Mouse (Mus musculus) limb, embryonic 10.5 days (tissue): ENCODE measurements around the gene Ift22. TPM values are rescaled to one million over a fixed set of nuclear protein-coding genes. Genes with fewer than 3 reads are reported as not detected.

Experiments
- DNase-seq: peaks from one replicate; pipeline ENCODE4 v3.0.0-alpha.2; 2017; ENCODE audit warnings: low spot score
- H3K27ac ChIP-seq: fragments of 300-500 bp; sonication (generic); 2 replicates; pipeline ENCODE4 v1.5.1; 2016; ENCODE audit warnings: mild to moderate bottlenecking
- H3K27me3 ChIP-seq: fragments of 300-500 bp; sonication (generic); 2 replicates; pipeline ENCODE4 v1.6.1; 2016; ENCODE audit warnings: low read depth, mild to moderate bottlenecking; ENCODE audit not compliant: poor library complexity, severe bottlenecking
- H3K36me3 ChIP-seq: fragments of 300-500 bp; sonication (generic); 2 replicates; pipeline ENCODE4 v1.6.1; 2016; ENCODE audit warnings: mild to moderate bottlenecking, moderate library complexity
- H3K4me1 ChIP-seq: fragments of 300-500 bp; sonication (generic); 2 replicates; pipeline ENCODE4 v1.6.1; 2016
- H3K4me3 ChIP-seq: fragments of 300-500 bp; sonication (generic); 2 replicates; pipeline ENCODE4 v1.5.1; 2016; ENCODE audit warnings: mild to moderate bottlenecking, moderate library complexity
- H3K9me3 ChIP-seq: fragments of 300-500 bp; sonication (generic); replicated peaks from 2 replicates; pipeline ENCODE4 v1.6.1; 2016; ENCODE audit warnings: mild to moderate bottlenecking
- WGBS: fragments of 180-500 bp; shearing (Covaris S2); methylation state at CpG from one replicate; pipeline ENCODE4 v1.1.7; 2016; 5-methylcytosine and 5-hydroxymethylcytosine counted together
- polyA plus RNA-seq: library from polyadenylated mRNA; unstranded; fragments of >200 nt; fragmentation: Nextera tagmentation; extraction: Ambion mirVana; gene quantifications from 2 replicates; pipeline ENCODE4 v1.2.1, GENCODE M21; 2016

Gene Ift22
- polyA plus RNA-seq, 1 experiment from 2014 or later = 84.0 TPM

DNA sequence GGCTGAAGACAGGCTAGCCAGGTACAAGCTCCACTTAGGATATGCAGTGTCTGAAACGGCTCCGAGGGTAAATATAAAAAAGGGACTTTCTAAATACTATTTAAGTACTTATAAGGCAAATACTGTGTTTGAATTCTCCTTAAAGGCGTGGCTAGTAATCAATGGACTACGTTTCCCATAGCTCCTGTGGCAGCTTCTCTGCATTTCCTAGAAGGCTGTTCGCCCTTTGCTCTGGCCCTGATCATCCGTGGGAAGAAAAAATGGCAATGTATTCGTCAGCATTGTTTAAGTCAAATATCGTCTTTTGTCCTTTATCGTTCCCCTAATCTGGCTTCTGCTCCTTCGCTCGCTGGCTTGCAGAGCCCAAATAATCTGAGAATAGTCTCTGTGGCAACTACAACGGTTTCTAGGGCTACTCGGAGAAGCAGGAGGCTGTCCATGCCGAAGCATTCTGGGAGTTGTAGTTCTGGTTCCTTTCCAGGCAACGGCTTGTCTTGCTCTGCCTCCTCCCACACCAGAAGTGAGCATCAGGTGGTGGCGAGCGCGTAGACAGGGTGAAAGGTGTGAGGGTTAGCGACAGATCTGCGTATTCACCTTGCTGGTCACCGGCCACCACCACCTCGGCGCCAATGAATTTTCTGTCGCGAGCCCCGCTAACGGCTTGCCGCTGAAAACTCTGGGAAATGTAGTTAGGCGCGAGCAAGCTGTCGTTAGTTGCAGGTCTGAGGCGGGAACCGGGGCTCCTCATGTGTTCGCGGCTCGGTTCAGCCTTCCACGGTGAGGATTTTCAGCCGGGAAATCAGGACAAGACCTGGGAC lies 10.9 kb downstream of the Ift22 start:
- no peaks in the 10 kb centered on the region for H3K27me3 ChIP-seq
- peak overlapping the region; percentile 65 for H3K4me3 ChIP-seq
- H3K9me3 ChIP-seq = no peaks in the 10 kb centered on the region
- peaks cover 5% of the 10 kb centered on the region; the same call in 1 of the 2 replicates for H3K36me3 ChIP-seq
- peak; percentile 78 for DNase-seq
- peaks cover 11% of the 10 kb centered on the region for H3K4me1 ChIP-seq
- peak overlapping the region; percentile 84 for H3K27ac ChIP-seq
- 4% methylated on average over 38 of the region's 38 CpGs for WGBS

- 25% methylated on average over 18 of the region's 18 CpGs for WGBS
- Histone ChIP-seq H3K36me3 (no peaks in the 10 kb centered on the region), H3K4me1 (peaks cover 12% of the 10 kb centered on the region), H3K27me3 (no peaks in the 10 kb centered on the region), H3K27ac (peak overlapping the region; percentile 84), H3K4me3 (peak overlapping the region; percentile 65), H3K9me3 (no peaks in the 10 kb centered on the region)
- DNase-seq = peak; percentile 39
These were observed 11.8 kb downstream of the Ift22 start for GRCm38 (mm10) chr5:136919546-136920301.

GRCm38 (mm10) chr5:136922830-136923229 lies 14.9 kb downstream of the Ift22 start:
- Histone ChIP-seq H3K9me3 (no peaks in the 10 kb centered on the region), H3K4me3 (no peak overlapping the region), H3K27ac (no peak overlapping the region), H3K27me3 (no peaks in the 10 kb centered on the region), H3K4me1 (peaks cover 12% of the 10 kb centered on the region), H3K36me3 (peaks cover 7% of the 10 kb centered on the region; the same call in 1 of the 2 replicates)
- DNase-seq = no peak
- WGBS = 84% methylated on average over 9 of the region's 9 CpGs

DNA sequence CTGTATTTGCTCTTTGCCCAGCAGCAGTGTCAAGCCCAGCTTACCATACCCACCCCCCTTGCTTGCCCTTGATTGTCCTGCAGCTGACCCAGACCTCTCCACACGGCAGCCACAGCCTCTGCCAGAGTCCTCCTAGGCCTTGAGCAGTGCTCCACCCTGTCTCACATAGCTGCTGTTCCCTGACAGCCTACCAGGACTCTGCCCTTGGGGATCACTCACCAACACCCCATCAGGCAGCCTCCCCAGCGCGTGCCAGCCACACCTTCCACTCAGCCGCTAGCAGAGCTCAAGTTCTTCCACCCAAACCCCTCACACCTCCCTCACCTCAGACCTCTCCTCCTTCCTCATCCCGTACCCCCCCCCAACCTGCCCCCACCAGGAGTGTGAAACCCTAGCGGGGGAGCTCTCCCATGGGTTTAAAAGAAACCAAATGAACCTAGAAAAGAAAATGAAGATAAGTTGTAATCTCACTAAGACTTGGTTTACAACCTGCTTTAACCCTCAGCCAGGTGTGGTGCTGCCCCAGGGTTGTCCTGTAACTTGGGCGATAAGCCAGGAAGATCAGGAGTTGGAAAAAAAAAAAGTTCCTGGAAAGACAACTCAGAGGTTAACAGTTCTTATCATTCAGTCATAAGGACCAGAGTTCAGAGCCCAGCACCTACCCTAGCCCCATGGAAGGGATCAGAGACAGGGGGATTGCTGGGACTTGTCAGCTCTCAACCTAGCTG lies 16.0 kb downstream of the Ift22 start:
- no peak overlapping the region for H3K27ac ChIP-seq
- peaks cover 7% of the 10 kb centered on the region; the same call in 1 of the 2 replicates for H3K36me3 ChIP-seq
- DNase-seq = no peak
- no peak overlapping the region for H3K4me3 ChIP-seq
- peaks cover 12% of the 10 kb centered on the region for H3K4me1 ChIP-seq
- no peaks in the 10 kb centered on the region for H3K9me3 ChIP-seq
- 65% methylated on average over 7 of the region's 7 CpGs for WGBS
- H3K27me3 ChIP-seq = no peaks in the 10 kb centered on the region

- H3K27ac ChIP-seq = peak overlapping the region; percentile 75
- 25% methylated on average over 4 of the region's 4 CpGs for WGBS
These were observed 21.1 kb downstream of the Ift22 start for GRCm38 (mm10) chr5:136929073-136929472.

GRCm38 (mm10) chr5:136931896-136932295 lies 23.9 kb downstream of the Ift22 start:
- WGBS = 86% methylated on average over 14 of the region's 14 CpGs

More at GRCm38 (mm10) chr5:136929073-136929472, 21.1 kb downstream of the Ift22 start:
- H3K27me3 ChIP-seq = no peaks in the 10 kb centered on the region
- H3K9me3 ChIP-seq = no peaks in the 10 kb centered on the region
- H3K4me3 ChIP-seq = no peak overlapping the region
- H3K36me3 ChIP-seq = peaks cover 9% of the 10 kb centered on the region; the same call in 1 of the 2 replicates
- DNase-seq = peak; percentile 92
- H3K4me1 ChIP-seq = peaks cover 5% of the 10 kb centered on the region

GRCm38 (mm10) chr5:136932956-136933355 lies 25.0 kb downstream of the Ift22 start:
- Histone ChIP-seq H3K27ac (no peak overlapping the region), H3K27me3 (no peaks in the 10 kb centered on the region), H3K36me3 (0 out of 2 replicates have a peak, but pooled peaks cover 2% of the 10 kb centered on the region), H3K4me1 (peaks cover 5% of the 10 kb centered on the region), H3K4me3 (no peak overlapping the region), H3K9me3 (no peaks in the 10 kb centered on the region)
- WGBS = 86% methylated on average over 5 of the region's 5 CpGs
- DNase-seq = no peak

More at GRCm38 (mm10) chr5:136931896-136932295, 23.9 kb downstream of the Ift22 start:
- no peak for DNase-seq
- no peak overlapping the region for H3K27ac ChIP-seq
- no peaks in the 10 kb centered on the region for H3K27me3 ChIP-seq
- H3K4me3 ChIP-seq = no peak overlapping the region
- peaks cover 5% of the 10 kb centered on the region for H3K4me1 ChIP-seq
- H3K36me3 ChIP-seq = 0 out of 2 replicates have a peak, but pooled peaks cover 2% of the 10 kb centered on the region
- no peaks in the 10 kb centered on the region for H3K9me3 ChIP-seq

- 88% methylated on average over 6 of the region's 6 CpGs for whole genome bisulfite sequencing
- H3K4me1 ChIP-seq = peaks cover 5% of the 10 kb centered on the region
- H3K27ac ChIP-seq = no peak overlapping the region
- no peak for DNase-seq
- H3K9me3 ChIP-seq = no peaks in the 10 kb centered on the region
- H3K4me3 ChIP-seq = no peak overlapping the region
- no peaks in the 10 kb centered on the region for H3K27me3 ChIP-seq
- 0 out of 2 replicates have a peak, but pooled peaks cover 2% of the 10 kb centered on the region for H3K36me3 ChIP-seq
These were observed 26.0 kb downstream of the Ift22 start for GRCm38 (mm10) chr5:136933930-136934329.

DNA sequence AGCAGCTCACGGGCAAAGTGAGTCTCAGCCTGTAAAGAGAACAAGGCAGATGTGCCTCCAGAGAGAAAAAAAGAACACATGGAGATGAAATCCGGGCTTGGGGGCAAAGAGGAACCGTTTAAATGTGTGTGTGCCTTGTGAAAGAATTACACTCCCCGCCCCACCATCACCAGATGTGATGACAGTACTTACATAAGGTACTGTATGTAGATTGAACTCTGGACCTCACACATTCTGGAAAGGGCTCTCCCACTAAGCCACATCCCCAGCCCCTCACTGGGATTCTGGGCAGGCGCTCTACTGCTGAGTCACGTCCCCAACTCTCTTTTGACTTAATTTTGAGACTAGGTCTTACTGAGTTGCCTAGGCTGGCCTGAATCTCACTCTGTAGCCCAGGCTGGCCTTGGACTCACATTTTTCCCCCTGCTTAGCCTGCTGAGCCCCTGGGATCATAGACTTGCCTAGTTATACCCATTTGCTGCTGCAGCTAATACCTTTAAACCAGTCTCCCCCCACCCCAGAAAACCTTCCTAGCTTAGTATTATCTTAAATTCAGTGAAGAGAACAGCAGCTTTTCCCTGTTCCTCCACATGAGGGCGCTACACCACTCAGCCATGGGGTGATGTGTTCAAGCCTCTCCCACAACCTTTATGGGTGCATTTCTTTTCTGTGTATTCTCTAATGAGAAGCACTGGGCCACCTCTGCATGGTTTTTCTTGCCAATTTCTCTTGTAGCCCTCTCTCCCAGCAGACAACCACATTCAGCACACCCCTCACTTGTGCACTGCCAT lies 28.1 kb downstream of the Ift22 start:
- 68% methylated on average over 7 of the region's 7 CpGs for WGBS
- no peaks in the 10 kb centered on the region for H3K4me1 ChIP-seq
- no peak overlapping the region for H3K4me3 ChIP-seq
- no peaks in the 10 kb centered on the region for H3K9me3 ChIP-seq
- DNase-seq = no peak
- no peaks in the 10 kb centered on the region for H3K36me3 ChIP-seq
- no peak overlapping the region for H3K27ac ChIP-seq
- H3K27me3 ChIP-seq = no peaks in the 10 kb centered on the region

DNA sequence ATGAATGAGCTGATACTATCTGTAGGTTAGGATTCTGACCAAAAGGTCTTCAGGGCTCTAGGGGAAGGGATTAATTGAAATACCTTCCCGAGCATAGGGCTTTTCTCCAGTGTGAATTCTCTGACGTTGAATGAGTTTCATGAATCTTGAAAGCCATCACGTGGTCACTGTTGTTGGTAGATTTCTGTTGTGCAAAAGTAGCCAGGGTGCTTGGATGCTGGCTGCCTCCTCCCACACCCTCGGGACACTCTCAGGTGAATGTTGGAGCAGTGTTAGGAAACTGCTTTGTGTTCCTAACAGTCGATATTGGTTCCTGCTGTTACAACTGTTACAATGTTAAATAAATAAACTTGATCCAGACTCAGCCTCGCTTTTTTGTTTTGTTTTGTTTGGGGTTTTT lies 28.8 kb downstream of the Ift22 start:
- Histone ChIP-seq H3K27ac (no peak overlapping the region), H3K36me3 (no peaks in the 10 kb centered on the region)
- WGBS = 92% methylated on average over 6 of the region's 6 CpGs

DNA sequence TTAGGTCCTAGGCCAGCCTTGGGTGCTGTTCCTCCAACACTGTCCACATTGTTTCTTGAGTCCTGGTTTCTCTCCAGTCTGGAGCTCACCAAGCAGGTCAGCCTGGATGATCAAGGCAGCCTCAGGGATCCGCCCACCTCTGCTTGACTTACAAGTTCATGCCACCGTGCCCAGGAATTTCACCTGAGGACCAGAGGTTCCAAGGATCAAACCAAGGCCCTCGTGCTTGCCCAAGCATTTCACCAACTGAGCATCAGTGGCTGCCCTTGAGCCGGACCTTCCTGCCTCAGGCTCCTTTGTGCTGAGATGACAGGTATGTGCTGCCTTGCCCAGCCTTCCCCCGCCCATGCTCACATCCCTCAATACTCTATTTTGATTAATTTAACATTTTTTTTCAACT lies 29.7 kb downstream of the Ift22 start:
- Histone ChIP-seq H3K27me3 (no peaks in the 10 kb centered on the region), H3K27ac (no peak overlapping the region), H3K4me3 (no peak overlapping the region), H3K36me3 (no peaks in the 10 kb centered on the region), H3K9me3 (no peaks in the 10 kb centered on the region), H3K4me1 (no peaks in the 10 kb centered on the region)
- WGBS = 92% methylated on average over 5 of the region's 5 CpGs
- no peak for DNase-seq

More for the DNA sequence above, 28.8 kb downstream of the Ift22 start:
- Histone ChIP-seq H3K9me3 (no peaks in the 10 kb centered on the region), H3K4me3 (no peak overlapping the region), H3K27me3 (no peaks in the 10 kb centered on the region), H3K4me1 (no peaks in the 10 kb centered on the region)
- DNase-seq = no peak

DNA sequence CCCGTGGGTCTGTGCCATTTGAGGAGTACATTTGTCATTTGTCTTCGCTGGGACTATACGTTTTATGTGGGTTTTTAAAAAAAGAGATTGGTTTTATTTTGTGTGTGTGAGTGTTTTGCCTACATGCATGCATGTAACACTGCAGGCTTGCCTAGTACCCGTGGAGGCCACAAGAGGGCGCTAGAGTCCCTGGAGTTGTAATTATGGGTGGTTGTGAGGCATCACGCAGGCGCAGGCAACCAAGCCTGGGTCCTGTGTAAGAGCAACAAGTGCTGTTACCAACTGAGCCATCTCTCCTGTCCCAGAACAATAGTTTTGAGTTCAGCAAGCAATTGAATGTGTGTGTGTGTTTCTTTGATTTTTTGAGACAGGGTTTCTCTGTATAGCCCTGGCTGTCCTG lies 31.3 kb downstream of the Ift22 start:
- DNase-seq = no peak
- 71% methylated on average over 7 of the region's 7 CpGs for WGBS
- Histone ChIP-seq H3K4me1 (no peaks in the 10 kb centered on the region), H3K27ac (no peak overlapping the region), H3K9me3 (no peaks in the 10 kb centered on the region), H3K27me3 (no peaks in the 10 kb centered on the region), H3K36me3 (no peaks in the 10 kb centered on the region), H3K4me3 (no peak overlapping the region)
